Mouse (Mus musculus) brown adipose tissue, adult 24 weeks (tissue): ENCODE data around the gene Vmn1r37. TPM values are rescaled to one million over a fixed set of nuclear protein-coding genes. Genes with fewer than 3 reads are reported as not detected.
"Not testable (repeated sequence)": the region's sequence is repeated elsewhere in the genome, so short reads cannot be mapped to it uniquely, and the experiment has no call there.

ENCODE experiments used
- H3K27ac ChIP-seq: fragments of 200-500 bp; replicated peaks from 2 replicates; pipeline ENCODE4 v1.5.1; 2012; ENCODE audit warnings: low read depth, mild to moderate bottlenecking, low read length
- H3K4me1 ChIP-seq: fragments of 200-500 bp; 2 replicates; pipeline ENCODE4 v1.6.1; 2012; ENCODE audit warnings: low read length, mixed read lengths; ENCODE audit not compliant: control insufficient read depth, insufficient read depth, insufficient read length
- H3K4me3 ChIP-seq: fragments of 200-500 bp; 2 replicates; pipeline ENCODE4 v1.5.1; 2012; ENCODE audit warnings: low read depth, mild to moderate bottlenecking, low read length, moderate library complexity; ENCODE audit not compliant: insufficient read depth
- polyA plus RNA-seq: library from polyadenylated mRNA; stranded (reverse); fragments of >200 nt; gene quantifications from 2 replicates; pipeline ENCODE4 v1.2.4, GENCODE M21; 2012; ENCODE audit not compliant: missing spikeins, insufficient read depth, insufficient read length

Vmn1r37 gene
- not detected in 2 replicates for polyA plus RNA-seq

GRCm38 (mm10) chr6:66729082-66729481, at the start of gene Vmn1r37:
Gene Vmn1r37, plus strand, starts transcription at chr6:66729382.
- H3K4me3 ChIP-seq, H3K27ac ChIP-seq, H3K4me1 ChIP-seq: not testable (repeated sequence)

- Histone ChIP-seq H3K4me3 (no peak within 1 kb of the TSS), H3K4me1 (no peaks in the 10 kb centered on the region), H3K27ac (no peak within 1 kb of the TSS)
Observed at GRCm38 (mm10) chr6:66685806-66686205, 43.4 kb upstream of the Vmn1r37 start, which contains the start of gene Vmn1r35. Gene Vmn1r35, minus strand, starts transcription at chr6:66685906.

- Histone ChIP-seq H3K4me3 (no peak overlapping the region), H3K4me1 (no peaks in the 10 kb centered on the region), H3K27ac (no peak overlapping the region)
Observed at GRCm38 (mm10) chr6:66708901-66709300, 20.3 kb upstream of the Vmn1r37 start.

- Histone ChIP-seq H3K4me3 (no peak overlapping the region), H3K27ac (no peak overlapping the region), H3K4me1 (no peaks in the 10 kb centered on the region)
Observed at GRCm38 (mm10) chr6:66713854-66714253, 15.3 kb upstream of the Vmn1r37 start.

GRCm38 (mm10) chr6:66719068-66719467, 10.1 kb upstream of the Vmn1r37 start, which contains the start of gene Vmn1r36:
Gene Vmn1r36, minus strand, starts transcription at chr6:66719168.
- not testable (repeated sequence) for H3K4me3 ChIP-seq, H3K27ac ChIP-seq, H3K4me1 ChIP-seq

GRCm38 (mm10) chr6:66782527-66782926, 53.3 kb downstream of the Vmn1r37 start, which contains the start of gene Vmn1r38:
Gene Vmn1r38, minus strand, starts transcription at chr6:66782627.
- not testable (repeated sequence) for H3K4me1 ChIP-seq, H3K4me3 ChIP-seq, H3K27ac ChIP-seq

Other genes starting within 250 kb of the Vmn1r37 start
- gene Mad2l1, start 194.0 kb upstream of the Vmn1r37 start, polyA plus RNA-seq = 3.5 and 5.8 TPM in 2 replicates
- not detected in 2 replicates for gene Vmn1r32, start 169.3 kb upstream of the Vmn1r37 start, polyA plus RNA-seq
- gene Vmn1r33, start 111.1 kb upstream of the Vmn1r37 start, polyA plus RNA-seq = not detected in 2 replicates
- gene Vmn1r34, start 85.5 kb upstream of the Vmn1r37 start, polyA plus RNA-seq = not detected in 2 replicates
- gene Vmn1r35, start 43.5 kb upstream of the Vmn1r37 start, polyA plus RNA-seq = not detected in 2 replicates
- not detected in 2 replicates for gene Vmn1r36, start 10.2 kb upstream of the Vmn1r37 start, polyA plus RNA-seq
- not detected in 2 replicates for gene Vmn1r38, start 53.2 kb downstream of the Vmn1r37 start, polyA plus RNA-seq
- not detected in 2 replicates for gene Vmn1r39, start 81.2 kb downstream of the Vmn1r37 start, polyA plus RNA-seq
- 83.3 and 91.9 TPM in 2 replicates for gene Gng12, start 167.0 kb downstream of the Vmn1r37 start, polyA plus RNA-seq